Mouse (Mus musculus) olfactory bulb, adult 2 months (tissue): Measurements from ENCODE around the gene Krt16.

Source experiments
- CTCF ChIP-seq: fragments of 200-500 bp; IDR thresholded peaks from 2 replicates; pipeline ENCODE4 v1.5.1; 2012; ENCODE audit warnings: low read depth, mild to moderate bottlenecking, low read length, moderate library complexity; ENCODE audit not compliant: insufficient read depth
- POLR2A ChIP-seq: fragments of 200-500 bp; IDR thresholded peaks from 2 replicates; pipeline ENCODE4 v1.6.1; 2012; ENCODE audit warnings: mild to moderate bottlenecking, low read depth, low read length, moderate library complexity; ENCODE audit not compliant: insufficient read depth

GRCm38 (mm10) chr11:100260514-100261234 is 12.0 kb upstream of the Krt16 start, which contains the start of gene Krt17:
- TF ChIP-seq POLR2A (no peak), CTCF (no peak)
